Mouse (Mus musculus): ENCODE measurements around the gene Zfp961. TPM values are rescaled to one million over a fixed set of nuclear protein-coding genes. Genes with fewer than 3 reads are reported as not detected.
"Not testable (repeated sequence)": the region's sequence is repeated elsewhere in the genome, so short reads cannot be mapped to it uniquely, and the experiment has no call there.

The Zfp961 gene
- total RNA-seq, 2 experiments from 2014 or later, result 2.9 to 3.3 TPM

DNA sequence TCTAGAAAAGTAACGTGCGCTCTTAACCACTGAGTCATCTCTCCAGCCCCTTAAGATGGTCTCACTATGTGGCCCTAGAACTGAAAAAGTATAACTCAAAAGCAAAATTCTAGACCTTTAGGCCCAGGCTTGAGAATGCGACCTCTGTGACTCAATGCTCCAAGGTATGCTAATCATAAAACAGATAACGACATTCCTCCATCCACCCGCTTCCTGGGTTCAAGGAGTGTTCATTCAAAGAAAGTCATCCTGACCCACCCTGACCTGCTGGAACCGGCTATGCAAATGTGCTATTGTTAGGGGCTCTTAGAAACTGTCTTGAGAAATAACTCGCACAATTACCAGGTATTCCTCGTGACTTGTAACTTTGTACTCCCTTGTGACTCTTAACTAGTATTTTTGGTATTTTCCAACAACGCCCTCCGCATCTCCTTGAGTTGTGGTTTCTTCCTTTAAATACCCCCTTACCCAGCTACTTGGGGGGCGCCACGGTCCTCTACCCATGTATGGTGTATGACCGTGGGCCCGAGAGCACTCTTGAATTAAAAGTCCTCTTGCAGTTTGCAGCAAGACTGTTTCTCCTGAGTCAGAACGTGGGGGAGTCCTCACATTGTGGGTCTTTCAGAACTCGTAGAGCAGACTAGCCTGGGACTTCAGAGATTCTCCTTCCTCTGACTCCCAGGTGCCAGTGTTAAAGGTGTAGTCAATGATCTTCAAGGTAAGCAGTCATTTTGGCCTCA lies 2.3 kb downstream of the Zfp961 start:
- DNase-seq, result not testable (repeated sequence)
- intact Hi-C loops (cut with DNase I; ENCODE audit: low total_unique reads), result loop anchor here (5.0 kb wide), 1 partner anchor 36 kb away; no protein-coding TSS in a partner anchor

GRCm38 (mm10) chr8:71954666-71955065 lies 3.8 kb downstream of the Zfp961 start:
- intact Hi-C loops (cut with DNase I; ENCODE audit: low total_unique reads), result loop anchor here (5.0 kb wide), 1 partner anchor 37 kb away; no protein-coding TSS in a partner anchor
- no peak for DNase-seq

DNA sequence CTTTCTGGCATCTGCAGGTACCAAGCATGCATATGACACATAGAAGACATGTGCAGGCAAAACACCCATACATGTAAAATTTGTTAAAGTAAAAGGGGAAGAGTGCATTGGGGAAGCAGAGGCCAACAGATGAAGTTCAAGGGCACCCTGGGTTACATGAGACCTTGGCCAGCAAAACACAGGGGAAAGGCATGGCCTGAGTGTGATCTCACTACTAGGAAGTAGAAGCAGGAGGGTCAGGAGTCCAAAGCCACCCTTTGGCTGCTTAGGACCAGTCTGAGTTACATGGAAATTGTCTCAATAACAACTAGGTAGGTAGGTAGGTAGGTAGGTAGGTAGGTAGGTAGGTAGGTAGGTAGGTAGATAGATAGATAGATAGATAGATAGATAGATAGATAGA lies 9.6 kb downstream of the Zfp961 start:
- no peak for DNase-seq
- intact Hi-C loops (cut with DNase I; ENCODE audit: low total_unique reads), result no loop called here

DNA sequence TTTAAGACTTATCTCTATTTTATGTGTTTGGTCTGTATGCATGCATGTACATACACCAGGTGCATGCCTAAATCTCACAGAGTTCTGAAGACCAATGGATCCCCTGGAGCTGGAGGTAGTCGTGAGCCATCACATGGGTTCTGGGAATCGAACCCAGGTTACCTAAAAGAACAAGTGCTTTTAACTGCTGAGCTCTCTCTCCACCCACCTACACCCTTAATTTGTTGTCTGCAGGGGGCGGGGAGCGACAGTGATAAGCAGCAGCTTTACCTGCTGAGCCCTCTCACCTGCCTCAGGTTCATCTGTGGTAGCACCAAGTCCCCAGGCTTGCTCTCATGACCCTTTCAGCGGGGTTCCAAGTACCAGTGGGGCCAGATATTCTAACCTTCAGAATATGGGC lies 11.0 kb downstream of the Zfp961 start:
- no peak for DNase-seq
- intact Hi-C loops (cut with DNase I; ENCODE audit: low total_unique reads), result no loop called here

DNA sequence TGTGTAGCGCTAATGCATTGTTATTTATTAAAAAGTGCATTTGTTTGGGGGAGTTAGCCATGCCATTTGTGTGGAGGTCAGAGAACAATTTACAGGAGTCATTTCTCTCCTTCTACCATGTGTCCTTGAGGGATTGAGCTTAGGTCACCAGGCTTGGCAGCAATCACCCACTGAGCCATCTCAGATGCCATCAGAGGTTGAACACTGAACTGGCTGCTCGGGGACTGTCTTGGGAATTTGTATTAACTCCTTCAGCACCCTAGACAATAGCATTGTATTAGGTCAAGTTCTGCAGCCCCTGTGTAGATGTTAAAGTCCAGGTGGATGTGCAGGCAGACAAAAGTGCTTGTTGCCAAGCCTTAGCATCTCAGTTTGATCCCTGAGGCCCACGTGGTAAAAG lies 13.2 kb downstream of the Zfp961 start:
- intact Hi-C loops (cut with DNase I; ENCODE audit: low total_unique reads), result no loop called here
- DNase-seq, result no peak

- intact Hi-C loops (cut with DNase I; ENCODE audit: low total_unique reads), result no loop called here
- no peak for DNase-seq
Measured at GRCm38 (mm10) chr8:71965166-71965565, 14.3 kb downstream of the Zfp961 start.

GRCm38 (mm10) chr8:71966411-71966810 lies 15.6 kb downstream of the Zfp961 start:
- intact Hi-C loops (cut with DNase I; ENCODE audit: low total_unique reads), result loop anchor here (2.0 kb wide), 1 partner anchor 258 kb away; no protein-coding TSS in a partner anchor
- no peak for DNase-seq

DNA sequence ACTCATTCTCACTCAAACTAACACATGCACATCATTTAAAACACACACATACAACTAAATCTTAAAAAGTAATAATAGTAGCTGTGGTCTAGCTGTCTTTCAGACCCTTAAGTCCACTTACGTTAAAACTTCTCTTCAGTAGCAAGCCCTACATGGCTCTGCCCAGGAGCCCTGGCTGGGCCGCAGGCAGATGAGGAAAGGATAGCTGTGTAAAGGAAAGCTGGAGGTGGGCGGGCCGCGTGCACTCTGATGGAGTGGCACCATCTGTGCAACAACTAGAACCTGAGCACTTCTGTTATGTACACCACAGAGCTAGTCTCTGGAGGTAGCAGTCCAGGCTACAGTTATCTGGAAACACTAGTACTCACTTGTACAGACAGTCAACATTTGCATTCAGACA lies 16.4 kb downstream of the Zfp961 start:
- DNase-seq, result no peak
- intact Hi-C loops (cut with DNase I; ENCODE audit: low total_unique reads), result loop anchor here (2.0 kb wide), 1 partner anchor 258 kb away; no protein-coding TSS in a partner anchor

DNA sequence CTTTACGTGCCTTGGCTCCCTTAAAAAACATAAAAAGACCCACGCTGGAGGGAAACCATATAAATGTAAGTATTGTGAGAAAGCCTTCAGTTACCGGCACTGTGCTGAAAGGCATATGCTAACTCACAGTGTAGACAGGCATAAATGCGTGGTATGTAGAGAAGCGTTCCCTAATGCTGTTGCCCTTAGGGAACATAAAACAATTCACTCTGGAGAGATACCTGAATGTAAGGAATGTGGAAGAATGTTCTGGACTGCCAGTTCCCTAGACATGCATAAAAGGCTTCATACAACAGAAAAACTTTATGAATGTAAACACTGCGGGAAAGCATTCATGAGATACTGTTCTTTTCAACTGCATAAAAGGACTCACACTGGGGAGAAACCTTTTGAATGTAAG lies 17.3 kb downstream of the Zfp961 start:
- DNase-seq, result no peak
- intact Hi-C loops (cut with DNase I; ENCODE audit: low total_unique reads), result no loop called here

DNA sequence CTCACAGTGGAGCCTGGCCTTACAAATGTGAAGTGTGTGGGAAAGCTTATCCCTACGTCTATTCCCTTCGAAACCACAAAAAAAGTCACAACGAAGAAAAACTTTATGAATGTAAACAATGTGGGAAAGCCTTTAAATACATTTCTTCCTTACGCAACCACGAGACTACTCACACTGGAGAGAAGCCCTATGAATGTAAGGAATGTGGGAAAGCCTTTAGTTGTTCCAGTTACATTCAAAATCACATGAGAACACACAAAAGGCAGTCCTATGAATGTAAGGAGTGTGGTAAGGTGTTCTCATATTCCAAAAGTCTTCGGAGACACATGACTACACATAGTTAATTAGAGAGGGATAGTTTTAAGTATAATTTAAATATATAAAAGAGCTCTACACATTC lies 17.8 kb downstream of the Zfp961 start:
- DNase-seq, result no peak
- intact Hi-C loops (cut with DNase I; ENCODE audit: low total_unique reads), result no loop called here

DNA sequence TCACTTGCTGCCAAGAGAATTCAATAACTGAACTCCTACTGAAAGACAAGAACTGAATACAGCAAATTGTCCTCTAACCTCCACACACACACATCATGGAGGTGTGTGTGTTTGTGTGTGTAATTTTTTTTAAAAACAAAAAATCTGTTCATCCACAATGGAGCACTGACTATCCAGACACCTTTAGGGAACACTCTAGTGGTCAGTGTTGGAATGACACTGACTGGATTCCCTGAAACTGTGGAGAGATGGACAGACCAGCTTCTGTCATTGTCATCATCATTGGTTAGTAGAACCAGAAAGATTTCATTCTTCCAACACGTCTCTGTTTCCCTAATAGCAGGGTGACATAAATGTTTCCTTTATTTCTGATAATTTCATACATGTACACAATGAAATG lies 21.1 kb downstream of the Zfp961 start:
- intact Hi-C loops (cut with DNase I; ENCODE audit: low total_unique reads), result no loop called here
- no peak for DNase-seq

- intact Hi-C loops (cut with DNase I; ENCODE audit: low total_unique reads), result no loop called here
- no peak for DNase-seq
Measured at GRCm38 (mm10) chr8:71974211-71974610, 23.4 kb downstream of the Zfp961 start.

DNA sequence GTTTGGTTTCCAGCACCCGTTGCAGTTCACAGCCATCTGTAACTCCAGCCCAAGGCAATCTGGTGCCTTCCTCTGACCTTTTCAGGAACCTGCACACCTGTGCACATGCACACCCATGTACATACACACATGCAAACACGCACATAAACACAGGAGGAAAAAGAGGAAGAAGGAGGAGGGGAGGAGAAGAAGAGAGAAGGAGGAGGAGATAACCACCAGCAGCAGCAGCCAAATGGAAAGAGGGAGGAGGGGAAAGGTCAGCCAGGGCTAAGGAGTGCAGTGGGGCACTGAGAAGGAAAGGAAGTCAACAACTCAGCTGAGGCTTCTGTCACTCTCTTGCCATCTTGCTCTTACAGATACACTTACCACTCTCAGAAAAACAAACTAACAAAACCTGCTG lies 30.2 kb downstream of the Zfp961 start:
- intact Hi-C loops (cut with DNase I; ENCODE audit: low total_unique reads), result no loop called here
- no peak for DNase-seq

- intact Hi-C loops (cut with DNase I; ENCODE audit: low total_unique reads), result no loop called here
- no peak for DNase-seq
Measured at GRCm38 (mm10) chr8:71981456-71981855, 30.6 kb downstream of the Zfp961 start.

DNA sequence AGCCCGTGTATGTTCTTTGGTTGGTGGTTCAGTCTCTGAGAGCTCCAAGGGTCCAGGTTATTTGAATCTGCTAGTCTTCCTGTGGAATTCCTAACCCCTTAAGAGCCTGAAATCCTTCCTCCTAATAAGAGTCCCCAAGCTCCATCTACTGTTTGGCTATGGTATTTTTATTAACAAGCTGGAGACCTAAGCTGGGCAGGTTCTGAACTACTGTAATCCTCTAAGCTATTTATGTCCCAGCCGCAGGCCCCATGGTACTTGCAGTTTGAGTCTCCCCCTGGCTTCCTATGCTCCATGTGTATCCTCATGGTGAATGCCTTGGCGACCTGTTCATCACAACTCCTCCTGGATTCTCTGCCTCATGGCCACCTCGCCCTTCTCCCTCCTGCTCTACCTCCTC lies 33.8 kb downstream of the Zfp961 start:
- intact Hi-C loops (cut with DNase I; ENCODE audit: low total_unique reads), result no loop called here
- no peak for DNase-seq

DNA sequence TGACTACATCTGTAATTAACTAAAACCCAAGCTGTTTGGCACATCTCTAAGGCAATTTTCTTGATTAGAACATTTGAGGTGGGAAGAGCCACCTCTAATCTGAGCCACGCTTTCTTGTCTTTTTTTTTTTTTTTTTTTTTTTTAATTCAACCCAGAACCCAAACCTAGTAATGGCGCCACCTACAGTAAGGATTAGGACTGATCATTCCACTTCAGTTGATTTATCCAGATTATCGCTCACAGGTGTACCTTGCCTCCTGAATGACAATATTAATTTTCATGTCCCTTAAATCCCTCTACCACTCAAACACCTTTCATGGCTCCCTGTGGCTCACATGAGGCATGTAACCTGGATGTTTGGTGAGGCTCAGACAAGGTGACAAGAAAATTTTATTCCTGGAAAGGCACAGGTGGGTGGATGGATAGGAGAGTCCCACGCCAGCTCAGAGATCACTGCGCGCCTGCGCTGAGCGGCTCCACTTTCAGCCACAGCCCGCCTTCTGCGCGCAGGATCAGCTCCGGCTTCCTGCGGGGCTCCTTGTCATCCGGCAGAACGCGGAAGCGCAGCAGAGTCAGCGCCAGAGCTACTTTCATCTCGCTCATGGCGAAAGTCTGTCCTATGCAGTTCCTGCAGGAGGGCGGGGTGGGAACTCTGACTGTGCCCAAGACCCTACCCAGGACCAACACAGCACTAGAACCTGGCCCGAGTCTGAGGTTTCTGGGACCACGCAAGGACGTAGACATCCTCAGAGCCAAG lies 37.5 kb downstream of the Zfp961 start:
- intact Hi-C loops (cut with DNase I; ENCODE audit: low total_unique reads), result no loop called here
- DNase-seq, result peak; percentile 32

- DNase-seq, result no peak
- intact Hi-C loops (cut with DNase I; ENCODE audit: low total_unique reads), result no loop called here
Measured at GRCm38 (mm10) chr8:71988867-71989599, 38.2 kb downstream of the Zfp961 start.

DNA sequence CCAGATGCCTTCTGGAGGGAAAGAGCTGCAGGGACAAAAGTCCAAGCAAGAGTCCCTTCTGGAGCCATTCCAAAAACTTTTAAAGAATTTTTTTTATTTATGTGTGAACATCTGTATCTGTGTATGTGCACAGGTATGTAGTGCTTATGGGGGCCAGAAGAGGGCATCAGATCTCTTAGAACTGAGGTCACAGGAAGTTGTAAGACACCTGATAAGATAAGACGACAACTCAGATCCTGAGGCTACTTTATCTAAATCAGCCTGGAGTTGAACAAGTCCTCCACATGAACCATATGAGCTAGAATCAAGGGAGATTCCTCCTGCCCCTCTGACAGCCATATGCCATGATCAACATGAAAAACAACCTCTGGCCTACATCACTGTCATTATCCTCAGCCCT lies 48.6 kb downstream of the Zfp961 start:
- intact Hi-C loops (cut with DNase I; ENCODE audit: low total_unique reads), result no loop called here
- DNase-seq, result no peak

GRCm38 (mm10) chr8:72000223-72000622 lies 49.4 kb downstream of the Zfp961 start:
- no peak for DNase-seq
- intact Hi-C loops (cut with DNase I; ENCODE audit: low total_unique reads), result no loop called here

GRCm38 (mm10) chr8:72002942-72003341 lies 52.1 kb downstream of the Zfp961 start:
- no peak for DNase-seq
- intact Hi-C loops (cut with DNase I; ENCODE audit: low total_unique reads), result loop anchor here (2.0 kb wide), 1 partner anchor 96 kb away; no protein-coding TSS in a partner anchor

Data from gastrocnemius, postnatal 14 days (tissue).